Mouse (Mus musculus): ENCODE measurements around the gene Npas4.

GRCm38 (mm10) chr19:5018191-5018590 is 28.1 kb upstream of the Npas4 start:
- TF ChIP-seq CTCF (IDR thresholded peaks at IDR 0.05; ENCODE audit: borderline replicate concordance, extremely low read depth, insufficient read depth, insufficient read length) = no peak
- no peak for TF ChIP-seq POLR2A (IDR thresholded peaks at IDR 0.05; ENCODE audit: borderline replicate concordance, extremely low read depth, insufficient read depth, insufficient read length, poor library complexity, severe bottlenecking)
